Mouse (Mus musculus): Measurements from ENCODE around the gene Frs3. TPM values are rescaled to one million over a fixed set of nuclear protein-coding genes. Genes with fewer than 3 reads are reported as not detected.

Gene Frs3
- total RNA-seq, 2 experiments from 2014 or later, result 27.5 to 31.0 TPM

- no peak for TF ChIP-seq CTCF (IDR thresholded peaks at IDR 0.05)
- intact Hi-C loops (cut with DNase I), result no loop called here
- Histone ChIP-seq H3K27ac (no peak overlapping the region), H3K4me3 (no peak overlapping the region)
- DNase-seq (ENCODE audit: extremely low spot score in 1 of 2, low spot score in 2 of 2), result no peak
Measured at GRCm38 (mm10) chr17:47708972-47709371, 20.1 kb downstream of the Frs3 start.

DNA sequence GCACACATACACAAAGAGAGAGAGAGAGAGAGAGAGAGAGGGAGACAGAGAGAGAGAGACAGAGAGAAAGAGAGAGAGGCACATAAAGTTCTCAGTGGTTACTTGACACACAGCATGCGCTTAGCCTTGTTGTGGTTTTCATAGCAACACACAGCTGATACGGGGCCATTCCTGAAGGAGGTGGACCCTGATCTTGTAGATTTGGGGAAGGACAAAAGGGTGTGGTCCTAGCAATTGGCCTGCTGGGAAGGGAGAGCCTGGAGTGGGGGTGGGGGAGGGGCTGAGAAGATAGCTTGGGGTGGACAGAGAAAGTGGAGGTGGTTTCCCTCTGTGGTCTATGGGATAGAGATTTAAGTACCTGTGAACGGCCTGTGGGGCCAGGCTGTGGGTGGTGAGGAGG, 21.2 kb downstream of the Frs3 start:
- no peak overlapping the region for H3K27ac ChIP-seq
- intact Hi-C loops (cut with DNase I), result no loop called here
- TF ChIP-seq CTCF (IDR thresholded peaks at IDR 0.05), result no peak
- H3K4me3 ChIP-seq, result no peak overlapping the region
- DNase-seq (ENCODE audit: extremely low spot score in 1 of 2, low spot score in 2 of 2), result no peak

DNA sequence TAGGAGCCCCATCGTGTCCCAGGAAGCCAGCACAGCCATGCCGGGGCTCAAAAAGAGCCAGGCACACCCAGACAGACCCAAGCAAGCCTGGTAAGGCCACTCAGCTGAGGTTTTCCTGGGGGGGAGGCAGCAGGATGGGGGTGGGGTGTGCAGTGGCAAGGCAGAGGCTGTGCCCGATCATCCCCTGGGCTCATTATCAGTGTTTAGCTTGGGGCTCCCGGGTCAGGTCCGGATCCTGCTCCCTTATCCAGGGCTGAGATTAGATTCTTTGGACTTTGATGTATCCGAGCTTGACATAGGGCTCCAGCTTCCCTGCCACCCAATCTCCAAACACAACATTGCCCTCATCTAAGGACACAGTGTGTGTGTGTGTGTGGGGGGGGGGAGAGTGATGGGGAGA, 23.1 kb downstream of the Frs3 start:
- Histone ChIP-seq H3K27ac (no peak overlapping the region), H3K4me3 (no peak overlapping the region)
- no peak for DNase-seq (ENCODE audit: extremely low spot score in 1 of 2, low spot score in 2 of 2)
- intact Hi-C loops (cut with DNase I), result no loop called here
- TF ChIP-seq CTCF (IDR thresholded peaks at IDR 0.05), result no peak

GRCm38 (mm10) chr17:47712889-47713571, 24.2 kb downstream of the Frs3 start:
- Histone ChIP-seq H3K4me3 (no peak overlapping the region), H3K27ac (no peak overlapping the region)
- intact Hi-C loops (cut with DNase I), result no loop called here
- no peak for DNase-seq (ENCODE audit: extremely low spot score in 1 of 2, low spot score in 2 of 2)
- TF ChIP-seq CTCF (IDR thresholded peaks at IDR 0.05), result no peak

- Histone ChIP-seq H3K4me3 (no peak overlapping the region), H3K27ac (no peak overlapping the region)
- TF ChIP-seq CTCF (IDR thresholded peaks at IDR 0.05), result no peak
- intact Hi-C loops (cut with DNase I), result no loop called here
- no peak for DNase-seq (ENCODE audit: extremely low spot score in 1 of 2, low spot score in 2 of 2)
Measured at GRCm38 (mm10) chr17:47715037-47715436, 26.2 kb downstream of the Frs3 start.

DNA sequence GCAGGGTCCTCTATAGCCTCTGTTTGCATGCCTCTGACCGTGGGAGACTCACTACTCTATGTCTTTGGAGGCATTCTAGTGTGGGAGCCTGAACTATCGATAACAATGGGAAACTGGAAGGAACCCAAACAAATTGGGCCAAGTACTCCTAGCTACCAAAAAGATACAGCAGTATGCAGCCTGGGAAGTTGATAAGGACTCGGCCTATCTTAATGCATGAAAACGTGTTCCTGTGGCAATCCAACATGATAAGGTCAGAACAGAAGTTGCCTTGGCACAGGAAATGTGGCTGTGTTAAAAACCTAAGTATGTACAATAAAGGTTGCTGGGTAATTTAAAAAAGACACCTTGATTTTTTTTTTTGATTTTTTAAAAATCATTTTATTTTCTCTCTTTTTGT, 32.4 kb downstream of the Frs3 start:
- TF ChIP-seq CTCF (IDR thresholded peaks at IDR 0.05), result no peak
- DNase-seq (ENCODE audit: extremely low spot score in 1 of 2, low spot score in 2 of 2), result no peak
- Histone ChIP-seq H3K27ac (no peak overlapping the region), H3K4me3 (no peak overlapping the region)
- intact Hi-C loops (cut with DNase I), result no loop called here

DNA sequence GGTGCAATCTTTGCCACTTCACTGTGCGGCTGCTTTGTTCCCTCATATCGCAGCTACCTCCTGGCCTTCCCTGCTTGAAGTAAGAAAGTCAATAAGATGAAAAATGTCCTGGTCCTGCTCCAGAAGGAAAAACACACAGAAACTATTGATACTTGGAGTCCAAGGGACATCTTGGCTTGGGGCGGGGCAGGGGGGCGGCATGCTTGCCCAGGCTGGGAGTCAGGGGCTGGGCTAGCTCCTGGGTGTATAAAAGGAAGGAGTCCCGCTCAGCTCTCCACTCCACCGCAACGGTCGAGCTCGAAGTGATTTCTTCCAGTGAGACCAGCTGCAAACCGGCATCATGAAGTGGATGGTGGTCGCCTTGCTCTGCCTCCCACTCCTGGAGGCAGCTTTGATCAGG, 37.7 kb downstream of the Frs3 start, which contains the start of gene Pgc:
Gene Pgc, plus strand, starts transcription at position 277 of the 400 bp plus-strand sequence.
- DNase-seq (ENCODE audit: extremely low spot score in 1 of 2, low spot score in 2 of 2), result no peak
- no peak for TF ChIP-seq CTCF (IDR thresholded peaks at IDR 0.05)
- intact Hi-C loops (cut with DNase I), result no loop called here
- Histone ChIP-seq H3K27ac (no peak within 1 kb of the TSS), H3K4me3 (no peak within 1 kb of the TSS)

- TF ChIP-seq CTCF (IDR thresholded peaks at IDR 0.05), result no peak; the same call in 1 of the 2 replicates
- no peak overlapping the region for H3K4me3 ChIP-seq
- intact Hi-C loops (cut with DNase I), result no loop called here
- no peak for DNase-seq (ENCODE audit: extremely low spot score in 1 of 2, low spot score in 2 of 2)
- H3K27ac ChIP-seq, result no peak overlapping the region
Measured at GRCm38 (mm10) chr17:47730633-47731575, 42.1 kb downstream of the Frs3 start.

DNA sequence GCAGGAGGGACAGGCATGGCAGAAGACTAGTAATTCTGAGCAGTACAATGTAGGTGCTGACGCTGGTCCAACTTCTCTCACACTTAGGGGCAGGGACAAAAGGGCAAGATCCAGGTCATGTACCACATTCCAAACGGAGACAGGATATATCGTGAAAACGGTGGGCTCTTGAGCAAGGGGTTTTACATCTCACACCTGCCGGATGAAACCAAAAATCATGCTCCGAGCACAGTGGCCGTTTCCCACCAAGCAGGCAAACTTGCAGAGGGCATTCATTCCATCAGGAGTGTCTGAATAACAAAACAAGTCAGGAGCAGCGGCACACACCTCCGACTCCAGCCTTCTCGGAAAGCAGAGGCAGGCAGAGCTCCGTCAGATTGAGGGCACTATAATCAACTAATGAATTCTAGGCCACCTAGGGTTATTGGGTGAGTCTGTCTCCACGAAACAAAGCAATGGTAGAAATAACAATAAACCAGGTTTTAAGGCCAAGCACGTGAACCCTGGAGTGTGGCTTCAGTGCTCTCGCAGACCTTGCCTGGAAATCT, 46.8 kb downstream of the Frs3 start:
- no peak for TF ChIP-seq CTCF (IDR thresholded peaks at IDR 0.05)
- Histone ChIP-seq H3K4me3 (no peak overlapping the region), H3K27ac (no peak overlapping the region)
- DNase-seq (ENCODE audit: extremely low spot score in 1 of 2, low spot score in 2 of 2), result no peak
- intact Hi-C loops (cut with DNase I), result loop anchor here (2.0 to 5.0 kb wide), 2 partner anchors 57 to 367 kb away; no protein-coding TSS in a partner anchor

DNA sequence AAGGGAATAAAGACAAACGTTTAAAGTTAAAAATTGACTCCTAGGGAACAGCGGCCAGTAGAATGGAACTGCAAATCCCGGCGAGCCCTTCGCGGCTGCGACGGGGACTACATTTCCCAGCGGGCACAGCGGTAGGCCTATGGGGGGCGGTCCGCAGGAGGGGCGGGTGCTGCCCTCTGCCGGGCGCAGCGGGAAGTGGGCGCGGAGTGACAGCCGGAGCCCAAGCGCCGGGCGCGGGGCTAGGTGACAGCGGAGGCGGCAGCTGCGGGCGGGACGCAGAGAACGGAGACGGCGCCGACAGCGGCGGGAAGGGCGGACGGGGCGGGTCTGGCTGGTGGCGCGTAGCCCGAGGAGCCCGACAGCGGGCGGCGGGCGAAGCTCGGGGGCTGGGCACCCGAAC, 48.0 kb downstream of the Frs3 start, which contains the start of gene Tfeb:
Gene Tfeb, plus strand, starts transcription at position 175 of the 400 bp plus-strand sequence.
- peak; percentile 98 for DNase-seq (ENCODE audit: extremely low spot score in 1 of 2, low spot score in 2 of 2)
- Histone ChIP-seq H3K27ac (peak within 1 kb of the TSS; percentile 87), H3K4me3 (peak within 1 kb of the TSS; percentile 76)
- no peak; the same call in none of the 2 replicates for TF ChIP-seq CTCF (IDR thresholded peaks at IDR 0.05)
- intact Hi-C loops (cut with DNase I), result loop anchor here (2.0 to 5.0 kb wide), 2 partner anchors 56 to 365 kb away; no protein-coding TSS in a partner anchor

DNA sequence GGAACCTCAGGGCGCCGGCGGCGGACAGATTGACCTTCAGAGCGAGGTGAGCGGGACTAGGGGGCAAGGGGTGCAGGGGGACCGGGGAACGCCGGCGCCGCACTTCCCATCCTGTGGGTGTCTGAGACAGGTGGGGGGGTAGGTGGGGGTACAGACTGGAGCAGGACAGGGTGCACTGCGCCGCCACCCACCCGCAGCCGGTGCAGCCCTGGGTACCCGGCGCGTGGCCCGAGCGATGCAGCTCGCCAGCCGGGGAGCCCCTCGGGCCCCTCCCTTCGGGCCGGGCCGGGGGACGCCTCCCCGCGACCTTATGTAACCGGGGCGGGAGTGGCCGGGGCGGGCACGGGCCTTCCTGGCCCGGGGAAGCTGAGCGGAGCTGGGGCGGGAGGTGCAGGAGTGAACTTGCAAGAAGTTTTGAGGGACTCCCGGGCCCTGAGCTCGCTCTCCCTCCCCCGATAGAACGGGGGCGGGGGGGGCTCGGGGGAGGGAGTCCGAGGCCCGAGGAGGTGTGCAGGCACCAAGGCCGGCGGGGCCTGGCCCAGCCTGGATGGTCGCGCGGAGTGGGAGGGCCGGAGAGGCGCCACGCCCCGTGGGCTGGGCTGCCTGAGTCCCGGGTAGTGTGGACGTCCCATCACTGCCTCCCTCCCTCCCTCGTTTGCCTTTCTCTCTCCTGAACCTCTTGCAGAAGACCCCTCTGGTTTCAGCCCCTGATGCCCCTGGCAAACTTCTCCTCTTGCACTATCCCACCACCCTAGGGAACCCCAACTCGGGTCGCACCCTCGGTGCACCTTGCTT, 48.6 kb downstream of the Frs3 start:
- H3K27ac ChIP-seq, result peak overlapping the region; percentile 87
- peak overlapping the region; percentile 76 for H3K4me3 ChIP-seq
- intact Hi-C loops (cut with DNase I), result loop anchor here (2.0 to 5.0 kb wide), 2 partner anchors 55 to 365 kb away; no protein-coding TSS in a partner anchor
- peak; percentile 64 to 80 for DNase-seq (ENCODE audit: extremely low spot score in 1 of 2, low spot score in 2 of 2)
- no peak for TF ChIP-seq CTCF (IDR thresholded peaks at IDR 0.05)
